Comparison of ENCODE assay signal across 26 mouse cellular contexts in genomic region chr8:108645660-108646059, GRCm38 (mm10).
"Had no signal": no experiment of that assay in that cellular context is flagged by ENCODE, and none has a peak within 500 bp of the region (broad histone marks: within the 10 kb centered on the region; RNA-seq: fewer than 3 reads in every experiment).

No protein-coding gene starts in this region.

- H3K9me3 ChIP-seq: heart, embryonic 10.5 days; heart, embryonic 12.5 days; hindbrain, embryonic 13.5 days; hindbrain, embryonic 15.5 days; kidney, embryonic 15.5 days; limb, embryonic 13.5 days; limb, embryonic 15.5 days; liver, embryonic 12.5 days had no signal

- H3K4me3 ChIP-seq: gastrocnemius, adult 2 months; heart, embryonic 10.5 days; heart, embryonic 12.5 days; hindbrain, embryonic 13.5 days; hindbrain, embryonic 15.5 days; kidney, embryonic 15.5 days; limb, embryonic 13.5 days; limb, embryonic 15.5 days; liver, embryonic 12.5 days had no signal

- H3K27me3 ChIP-seq: heart, embryonic 12.5 days; hindbrain, embryonic 13.5 days; hindbrain, embryonic 15.5 days; kidney, embryonic 15.5 days; limb, embryonic 13.5 days; limb, embryonic 15.5 days; liver, embryonic 12.5 days had no signal

- DNase-seq: gastrocnemius, adult 2 months; gastrocnemius, postnatal 10 days; gastrocnemius, postnatal 25 days; heart, adult 18-20 months; heart, postnatal 14 days; heart, postnatal 36 days; kidney, adult 11 months; kidney, adult 2 months; kidney, adult 9 months; kidney, postnatal 14 days; kidney, postnatal 36 days; layer of hippocampus, adult 9-11 months; layer of hippocampus, postnatal 36 days; left cerebral cortex, postnatal 4 days had no signal

- ATAC-seq: hindbrain, postnatal 0 days; intestine, embryonic 16.5 days; liver, embryonic 12.5 days had no signal

- H3K9ac ChIP-seq: heart, embryonic 12.5 days; hindbrain, embryonic 13.5 days; hindbrain, embryonic 15.5 days; kidney, embryonic 15.5 days; limb, embryonic 13.5 days; limb, embryonic 15.5 days; liver, embryonic 12.5 days; liver, embryonic 14.5 days had no signal

- H3K4me1 ChIP-seq: heart, embryonic 12.5 days; hindbrain, embryonic 13.5 days; hindbrain, embryonic 15.5 days; liver, embryonic 12.5 days had no signal

- H3K27ac ChIP-seq: gastrocnemius, adult 2 months; heart, embryonic 10.5 days; hindbrain, embryonic 13.5 days; hindbrain, embryonic 15.5 days; hindbrain, postnatal 0 days; kidney, embryonic 15.5 days; kidney, postnatal 0 days; limb, embryonic 13.5 days; limb, embryonic 15.5 days; liver, embryonic 12.5 days; liver, embryonic 14.5 days had no signal

- H3K36me3 ChIP-seq: heart, embryonic 10.5 days; heart, embryonic 12.5 days; hindbrain, embryonic 13.5 days; hindbrain, embryonic 15.5 days; kidney, embryonic 15.5 days; limb, embryonic 13.5 days; limb, embryonic 15.5 days; liver, embryonic 12.5 days had no signal

- H3K4me2 ChIP-seq: heart, embryonic 12.5 days; hindbrain, embryonic 13.5 days; hindbrain, embryonic 15.5 days; kidney, embryonic 15.5 days; limb, embryonic 13.5 days; limb, embryonic 15.5 days; liver, embryonic 12.5 days had no signal
